Mouse (Mus musculus): ENCODE measurements around the gene Gm9945.

DNA sequence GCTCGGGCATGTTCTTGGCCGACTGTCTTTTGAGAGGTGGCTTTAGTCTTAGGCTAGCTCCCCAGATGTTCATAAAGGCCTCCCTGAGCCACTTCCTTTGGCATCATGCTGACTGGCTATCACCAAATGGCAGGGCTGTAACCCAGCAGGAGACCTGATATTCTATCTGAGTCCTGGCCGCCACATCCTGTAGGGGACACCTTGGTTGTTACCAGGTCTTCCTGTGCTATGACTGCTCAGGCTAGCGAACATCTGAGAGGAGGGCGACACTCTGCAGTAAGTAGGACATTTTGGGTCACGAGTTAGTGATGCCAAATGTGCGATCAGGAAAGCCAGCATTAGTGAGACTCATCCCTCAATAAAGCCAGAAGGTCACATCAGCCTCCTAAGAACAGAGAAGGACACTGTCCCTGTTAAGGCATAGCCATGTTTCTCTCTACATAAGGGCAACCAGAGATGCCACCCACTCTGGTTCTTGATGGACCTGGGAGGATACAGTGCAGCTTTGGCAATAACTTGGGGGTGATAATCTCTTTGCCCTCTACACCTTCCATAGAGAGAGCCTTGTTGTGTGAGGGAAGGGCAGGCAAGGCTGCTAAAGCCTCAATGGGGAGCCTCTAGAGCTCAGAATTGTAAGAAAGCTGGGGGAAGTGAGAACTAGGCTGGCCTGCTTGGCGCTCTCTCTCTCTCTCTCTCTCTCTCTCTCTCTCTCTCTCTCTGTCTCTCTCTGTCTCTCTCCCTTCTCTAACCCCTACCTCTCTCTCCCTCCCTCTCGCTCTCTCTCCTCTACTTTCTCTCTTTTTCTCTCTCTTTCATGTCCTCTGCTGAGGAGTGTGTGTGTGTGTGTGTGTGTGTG, 48.7 kb downstream of the Gm9945 start:
- TF ChIP-seq POLR2A (IDR thresholded peaks at IDR 0.05; ENCODE audit: insufficient read depth, low read length) (no peak), CTCF (IDR thresholded peaks at IDR 0.05; ENCODE audit: low read depth, low read length) (no peak), EP300 (IDR thresholded peaks at IDR 0.05; ENCODE audit: insufficient read depth, low read depth, low read length) (no peak)
